Mouse (Mus musculus): ENCODE measurements around the gene Dph1. TPM values are rescaled to one million over a fixed set of nuclear protein-coding genes. Genes with fewer than 3 reads are reported as not detected.

Dph1 gene
- total RNA-seq, 1 experiment = 32.8 TPM

DNA sequence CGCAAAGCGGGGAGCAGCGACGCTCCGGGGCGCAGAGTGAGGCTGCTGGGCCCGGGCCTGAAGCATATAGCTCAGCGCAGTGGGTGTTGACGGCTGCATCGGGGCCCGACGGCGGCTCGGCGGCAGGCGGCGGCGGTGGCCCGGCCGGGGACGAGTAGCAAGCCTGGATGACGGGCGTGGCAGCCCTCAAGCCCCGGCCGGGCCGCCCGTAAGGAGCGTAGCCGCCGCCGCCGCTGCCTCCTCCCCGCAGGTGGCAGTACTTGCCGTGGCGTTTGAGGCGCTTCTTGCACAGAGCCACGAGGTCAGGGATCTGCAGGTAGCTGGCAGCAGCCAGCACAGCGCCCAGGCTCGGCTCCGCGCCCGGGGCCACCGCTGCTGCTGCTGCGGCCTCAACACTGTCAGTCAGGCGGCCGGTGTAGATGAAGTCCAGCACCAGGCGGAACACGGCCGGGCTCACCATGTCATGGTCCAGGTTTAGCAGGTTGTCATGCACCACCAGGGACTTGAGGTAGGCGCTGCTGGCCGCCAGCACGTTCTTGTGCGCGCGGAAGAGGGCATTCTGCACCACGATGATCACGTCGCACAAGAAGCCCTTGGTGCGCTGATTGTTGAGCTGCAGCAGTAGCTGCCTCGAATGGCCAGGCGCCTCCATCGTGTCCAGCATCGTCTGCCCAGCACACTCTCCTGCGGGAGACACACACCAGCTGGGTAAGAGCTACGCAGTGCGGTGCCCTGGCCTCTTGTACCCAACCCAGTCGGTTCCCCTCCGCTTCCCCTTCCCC lies 24.0 kb downstream of the Dph1 start:
- no peak overlapping the region for H3K27ac ChIP-seq (ENCODE audit: insufficient read depth, low read depth, low read length, poor library complexity, severe bottlenecking)
- in situ Hi-C loops (cut with MboI; ENCODE audit: low sequenced_read_pairs in 2 of 2, unreplicated experiment in 2 of 2) = no loop called here
- DNase-seq (ENCODE audit: low read depth, low spot score) = no peak

DNA sequence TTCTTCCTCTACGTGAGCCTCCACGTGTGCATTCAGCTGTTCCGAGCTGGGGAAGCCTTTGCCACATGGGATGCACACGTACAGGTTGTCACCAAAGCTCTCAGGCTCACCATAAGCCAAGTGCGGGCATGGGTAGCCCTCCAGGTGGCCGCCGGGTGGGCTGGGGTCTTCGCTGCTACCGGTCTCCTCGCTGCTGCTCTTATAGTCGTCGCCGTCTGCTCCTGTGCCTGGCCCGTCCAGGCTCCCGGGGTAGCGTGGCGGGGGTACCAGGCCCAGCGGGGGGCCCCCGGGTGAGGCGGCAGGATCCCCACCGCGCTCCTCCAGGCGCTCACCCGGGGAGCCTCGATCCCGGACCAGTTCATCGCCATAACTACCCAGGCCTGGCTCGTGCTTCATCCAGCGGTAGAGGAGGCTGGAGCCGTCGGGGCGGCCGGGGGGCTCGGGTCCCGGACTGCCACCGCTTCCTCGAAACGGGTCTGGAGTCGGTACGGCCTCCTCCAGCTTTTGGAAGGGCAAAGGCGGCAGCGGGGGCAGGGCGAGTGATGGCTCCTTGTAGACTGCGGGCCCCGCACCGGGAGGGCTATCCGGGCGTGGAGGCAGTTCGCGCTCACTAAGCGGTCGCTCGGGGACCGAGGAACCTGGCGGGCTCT lies 24.7 kb downstream of the Dph1 start:
- no peaks in the 10 kb centered on the region; the same call in 1 of the 2 replicates for H3K36me3 ChIP-seq (ENCODE audit: control insufficient read depth, insufficient read depth, low read length, poor library complexity, severe bottlenecking)
- peaks cover 0 to 12% of the 10 kb centered on the region in 2 experiments; a peak in 1 of 4 replicates for H3K4me1 ChIP-seq (ENCODE audit: control insufficient read depth in 2 of 2, insufficient read depth in 2 of 2, low read length in 2 of 2, poor library complexity in 1 of 2)
- H3K9ac ChIP-seq (ENCODE audit: insufficient read depth, low read depth, low read length, poor library complexity, severe bottlenecking) = peak overlapping the region; percentile 37; the same call in 1 of the 2 replicates
- in situ Hi-C loops (cut with MboI; ENCODE audit: low sequenced_read_pairs in 2 of 2, unreplicated experiment in 2 of 2) = no loop called here
- DNase-seq (ENCODE audit: low read depth, low spot score) = no peak
- no peak for TF ChIP-seq MAFK (IDR thresholded peaks at IDR 0.05; ENCODE audit: insufficient read depth, low read depth, low read length)
- TF ChIP-seq ZC3H11A (IDR thresholded peaks at IDR 0.05; ENCODE audit: borderline replicate concordance, low read depth, low read length) = no peak
- TF ChIP-seq CHD2 (IDR thresholded peaks at IDR 0.05; ENCODE audit: low read depth, low read length) = no peak
- no peak for TF ChIP-seq HCFC1 (IDR thresholded peaks at IDR 0.05; ENCODE audit: borderline replicate concordance, insufficient read depth, low read length)
- no peak for TF ChIP-seq ZNF384 (IDR thresholded peaks at IDR 0.05; ENCODE audit: low read depth, low read length)
- peak overlapping the region; percentile 43 to 44; a peak in 3 of 4 replicates for H3K4me3 ChIP-seq (ENCODE audit: insufficient read depth in 1 of 2, low read depth in 1 of 2, low read length in 2 of 2, poor library complexity in 1 of 2, severe bottlenecking in 1 of 2)
- no peaks in the 10 kb centered on the region for H3K9me3 ChIP-seq (ENCODE audit: control insufficient read depth, insufficient read depth, low read depth, low read length)
- H3K27ac ChIP-seq (ENCODE audit: insufficient read depth, low read depth, low read length, poor library complexity, severe bottlenecking) = no peak overlapping the region

More for the DNA sequence above, 24.0 kb downstream of the Dph1 start:
- TF ChIP-seq ZNF384 (IDR thresholded peaks at IDR 0.05; ENCODE audit: low read depth, low read length) = no peak
- no peak for TF ChIP-seq CHD2 (IDR thresholded peaks at IDR 0.05; ENCODE audit: low read depth, low read length)
- no peak for TF ChIP-seq ZC3H11A (IDR thresholded peaks at IDR 0.05; ENCODE audit: borderline replicate concordance, low read depth, low read length)
- TF ChIP-seq MAFK (IDR thresholded peaks at IDR 0.05; ENCODE audit: insufficient read depth, low read depth, low read length) = no peak
- no peak for TF ChIP-seq HCFC1 (IDR thresholded peaks at IDR 0.05; ENCODE audit: borderline replicate concordance, insufficient read depth, low read length)
- Histone ChIP-seq H3K36me3 (ENCODE audit: control insufficient read depth, insufficient read depth, low read length, poor library complexity, severe bottlenecking) (no peaks in the 10 kb centered on the region; the same call in 1 of the 2 replicates), H3K4me3 (ENCODE audit: insufficient read depth in 1 of 2, low read depth in 1 of 2, low read length in 2 of 2, poor library complexity in 1 of 2, severe bottlenecking in 1 of 2) (peak overlapping the region; percentile 43 to 44; a peak in 3 of 4 replicates), H3K4me1 (ENCODE audit: control insufficient read depth in 2 of 2, insufficient read depth in 2 of 2, low read length in 2 of 2, poor library complexity in 1 of 2) (peaks cover 0 to 15% of the 10 kb centered on the region in 2 experiments; a peak in 1 of 4 replicates), H3K9ac (ENCODE audit: insufficient read depth, low read depth, low read length, poor library complexity, severe bottlenecking) (peak overlapping the region; percentile 37; the same call in 1 of the 2 replicates), H3K9me3 (ENCODE audit: control insufficient read depth, insufficient read depth, low read depth, low read length) (no peaks in the 10 kb centered on the region)

DNA sequence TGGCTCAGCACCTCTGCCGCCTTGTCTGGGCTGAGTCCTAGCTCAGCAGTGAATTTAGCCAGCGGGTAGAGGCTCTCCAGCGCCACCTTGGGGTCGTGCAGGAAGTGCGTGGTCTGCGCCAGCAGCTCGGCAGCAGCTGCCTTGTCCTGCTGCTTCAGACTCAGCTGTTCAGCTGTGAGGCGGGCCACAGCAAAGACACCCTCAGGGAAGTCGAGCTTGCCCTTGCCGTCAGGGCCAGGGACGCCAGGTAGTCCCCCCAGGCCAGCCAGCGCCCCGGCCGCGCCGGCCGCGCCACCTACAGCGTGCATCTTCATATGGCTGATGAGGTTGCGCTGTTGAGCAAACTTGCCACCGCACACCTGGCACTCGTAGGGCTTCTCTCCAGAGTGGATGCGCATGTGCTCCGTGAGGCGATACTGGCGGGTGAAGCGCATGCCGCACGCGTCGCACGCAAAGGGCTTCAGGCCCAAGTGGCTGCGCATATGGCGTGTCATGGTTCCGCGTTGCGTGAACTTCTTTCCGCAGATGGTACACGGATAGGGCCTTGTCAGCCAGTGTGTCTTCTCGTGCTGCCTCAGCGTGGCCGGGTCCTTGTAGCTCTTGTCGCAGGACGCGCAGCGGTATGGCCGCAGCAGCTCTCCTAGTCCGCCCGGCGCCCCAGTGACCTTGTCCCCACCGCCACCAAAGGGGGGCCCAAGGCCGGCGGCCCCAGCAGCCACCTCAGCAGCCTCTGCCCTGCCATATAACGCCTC lies 25.4 kb downstream of the Dph1 start:
- Histone ChIP-seq H3K4me1 (ENCODE audit: control insufficient read depth in 2 of 2, insufficient read depth in 2 of 2, low read length in 2 of 2, poor library complexity in 1 of 2) (peaks cover 0 to 12% of the 10 kb centered on the region in 2 experiments; a peak in 1 of 4 replicates), H3K9me3 (ENCODE audit: control insufficient read depth, insufficient read depth, low read depth, low read length) (no peaks in the 10 kb centered on the region), H3K9ac (ENCODE audit: insufficient read depth, low read depth, low read length, poor library complexity, severe bottlenecking) (0 out of 2 replicates have a peak overlapping the region, but pooled peaks have one; percentile 4), H3K27ac (ENCODE audit: insufficient read depth, low read depth, low read length, poor library complexity, severe bottlenecking) (no peak overlapping the region), H3K4me3 (ENCODE audit: insufficient read depth in 1 of 2, low read depth in 1 of 2, low read length in 2 of 2, poor library complexity in 1 of 2, severe bottlenecking in 1 of 2) (peak overlapping the region; percentile 2 to 43; a peak in 3 of 4 replicates), H3K36me3 (ENCODE audit: control insufficient read depth, insufficient read depth, low read length, poor library complexity, severe bottlenecking) (no peaks in the 10 kb centered on the region; the same call in 1 of the 2 replicates)
- peak; percentile 77 for DNase-seq (ENCODE audit: low read depth, low spot score)
- TF ChIP-seq MAFK (IDR thresholded peaks at IDR 0.05; ENCODE audit: insufficient read depth, low read depth, low read length) (peak; percentile 8; the same call in 1 of the 2 replicates), ZNF384 (IDR thresholded peaks at IDR 0.05; ENCODE audit: low read depth, low read length) (no peak)
- in situ Hi-C loops (cut with MboI; ENCODE audit: low sequenced_read_pairs in 2 of 2, unreplicated experiment in 2 of 2) = no loop called here

DNA sequence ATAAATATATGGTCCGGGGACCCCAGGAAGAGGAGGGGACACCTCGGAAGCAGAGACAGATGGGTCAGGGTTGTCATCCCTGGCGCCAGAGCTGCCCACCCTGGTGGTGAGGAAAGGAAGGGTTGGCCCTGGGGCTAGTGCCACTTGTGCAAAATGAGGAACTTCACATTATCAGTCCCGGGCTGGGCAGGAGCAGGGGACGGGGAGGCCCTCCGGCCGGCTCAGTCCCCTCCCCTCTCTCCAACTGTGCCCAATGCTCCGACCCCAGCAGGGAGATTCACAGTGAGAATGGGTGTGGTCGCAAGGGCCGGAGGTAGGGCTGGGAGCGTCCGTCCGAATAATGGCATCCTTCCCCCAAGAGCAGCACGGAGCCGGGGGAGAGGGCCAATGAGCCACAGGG lies 26.3 kb downstream of the Dph1 start:
- in situ Hi-C loops (cut with MboI; ENCODE audit: low sequenced_read_pairs in 2 of 2, unreplicated experiment in 2 of 2) = no loop called here
- Histone ChIP-seq H3K36me3 (ENCODE audit: control insufficient read depth, insufficient read depth, low read length, poor library complexity, severe bottlenecking) (no peaks in the 10 kb centered on the region; the same call in 1 of the 2 replicates), H3K4me1 (ENCODE audit: control insufficient read depth in 2 of 2, insufficient read depth in 2 of 2, low read length in 2 of 2, poor library complexity in 1 of 2) (peaks cover 0 to 12% of the 10 kb centered on the region in 2 experiments; a peak in 1 of 4 replicates), H3K4me3 (ENCODE audit: insufficient read depth in 1 of 2, low read depth in 1 of 2, low read length in 2 of 2, poor library complexity in 1 of 2, severe bottlenecking in 1 of 2) (peak overlapping the region; percentile 2 to 32; a peak in 2 of 4 replicates), H3K9me3 (ENCODE audit: control insufficient read depth, insufficient read depth, low read depth, low read length) (no peaks in the 10 kb centered on the region), H3K9ac (ENCODE audit: insufficient read depth, low read depth, low read length, poor library complexity, severe bottlenecking) (no peak overlapping the region), H3K27ac (ENCODE audit: insufficient read depth, low read depth, low read length, poor library complexity, severe bottlenecking) (no peak overlapping the region)
- TF ChIP-seq ZNF384 (IDR thresholded peaks at IDR 0.05; ENCODE audit: low read depth, low read length) = no peak
- TF ChIP-seq MAFK (IDR thresholded peaks at IDR 0.05; ENCODE audit: insufficient read depth, low read depth, low read length) = no peak
- TF ChIP-seq HCFC1 (IDR thresholded peaks at IDR 0.05; ENCODE audit: borderline replicate concordance, insufficient read depth, low read length) = no peak
- TF ChIP-seq CHD2 (IDR thresholded peaks at IDR 0.05; ENCODE audit: low read depth, low read length) = no peak
- no peak for TF ChIP-seq ZC3H11A (IDR thresholded peaks at IDR 0.05; ENCODE audit: borderline replicate concordance, low read depth, low read length)
- DNase-seq (ENCODE audit: low read depth, low spot score) = no peak

All from ES-E14 (cell line).